Mouse (Mus musculus): ENCODE measurements at regions not wholly inside any gene's neighbourhood (a gene's known extent, or its start where the extent isn't known, plus 50 kb on each side); places are given as distances from the start of the nearest gene placed in this dataset.

- DNase-seq (ENCODE audit: low read depth, low spot score), result no peak
These were observed 267.6 kb upstream of the Klf3 start for GRCm38 (mm10) chr5:64535546-64535945.

- DNase-seq (ENCODE audit: low read depth, low spot score), result no peak
These were observed 266.6 kb upstream of the Klf3 start for GRCm38 (mm10) chr5:64536393-64537112.

GRCm38 (mm10) chr5:64537113-64537780, 265.9 kb upstream of the Klf3 start:
- no peak for DNase-seq (ENCODE audit: low read depth, low spot score)

- peak; percentile 36 for DNase-seq (ENCODE audit: low read depth, low spot score)
These were observed 261.4 kb upstream of the Klf3 start for GRCm38 (mm10) chr5:64541765-64542164.

GRCm38 (mm10) chr5:64555931-64556330, 247.3 kb upstream of the Klf3 start:
- no peak for DNase-seq (ENCODE audit: low read depth, low spot score)

GRCm38 (mm10) chr5:64566451-64567390, 236.5 kb upstream of the Klf3 start:
- no peak for DNase-seq (ENCODE audit: low read depth, low spot score)

GRCm38 (mm10) chr5:64567813-64568212, 235.4 kb upstream of the Klf3 start:
- DNase-seq (ENCODE audit: low read depth, low spot score), result no peak

GRCm38 (mm10) chr5:64568294-64568693, 234.9 kb upstream of the Klf3 start:
- DNase-seq (ENCODE audit: low read depth, low spot score), result no peak

- no peak for DNase-seq (ENCODE audit: low read depth, low spot score)
These were observed 228.8 kb upstream of the Klf3 start for GRCm38 (mm10) chr5:64574386-64574785.

GRCm38 (mm10) chr5:64575896-64576295, 227.3 kb upstream of the Klf3 start:
- no peak for DNase-seq (ENCODE audit: low read depth, low spot score)

- DNase-seq (ENCODE audit: low read depth, low spot score), result no peak
These were observed 226.5 kb upstream of the Klf3 start for GRCm38 (mm10) chr5:64576426-64577262.

- no peak for DNase-seq (ENCODE audit: low read depth, low spot score)
These were observed 225.8 kb upstream of the Klf3 start for GRCm38 (mm10) chr5:64577424-64577823.

GRCm38 (mm10) chr5:64578536-64578935, 224.7 kb upstream of the Klf3 start:
- no peak for DNase-seq (ENCODE audit: low read depth, low spot score)

- no peak for DNase-seq (ENCODE audit: low read depth, low spot score)
These were observed 224.1 kb upstream of the Klf3 start for GRCm38 (mm10) chr5:64579086-64579485.

- peak; percentile 85 for DNase-seq (ENCODE audit: low read depth, low spot score)
These were observed 223.5 kb upstream of the Klf3 start for GRCm38 (mm10) chr5:64579494-64580339.

- no peak for DNase-seq (ENCODE audit: low read depth, low spot score)
These were observed 222.9 kb upstream of the Klf3 start for GRCm38 (mm10) chr5:64580340-64580723.

GRCm38 (mm10) chr5:64580786-64581445, 222.3 kb upstream of the Klf3 start:
- no peak for DNase-seq (ENCODE audit: low read depth, low spot score)

- no peak for DNase-seq (ENCODE audit: low read depth, low spot score)
These were observed 221.7 kb upstream of the Klf3 start for GRCm38 (mm10) chr5:64581461-64581860.

- DNase-seq (ENCODE audit: low read depth, low spot score), result no peak
These were observed 221.2 kb upstream of the Klf3 start for GRCm38 (mm10) chr5:64582031-64582430.

- no peak for DNase-seq (ENCODE audit: low read depth, low spot score)
These were observed 218.9 kb upstream of the Klf3 start for GRCm38 (mm10) chr5:64584308-64584707.

Data from ES-CJ7 (cell line).